Mouse (Mus musculus) adrenal gland, adult 8-10 months (tissue): ENCODE results near the gene Parp8. TPM values are rescaled to one million over a fixed set of nuclear protein-coding genes. Genes with fewer than 3 reads are reported as not detected.
"Not testable (repeated sequence)": the region's sequence is repeated elsewhere in the genome, so short reads cannot be mapped to it uniquely, and the experiment has no call there.

Experiments used
- DNase-seq: peaks from one replicate; pipeline ENCODE4 v3.0.0; 2022
- total RNA-seq, 4 experiments: library from RNA; stranded (reverse); gene quantifications; 2 replicates each; pipeline ENCODE4 v1.2.4; 2022

Gene Parp8
- total RNA-seq, 4 experiments from 2014 or later: 9.7 to 23.7 (median 16.7) TPM

GRCm38 (mm10) chr13:116962480-116963462, 62.6 kb downstream of the Parp8 start:
- no peak for DNase-seq

GRCm38 (mm10) chr13:116958776-116959589, 66.4 kb downstream of the Parp8 start:
- DNase-seq: no peak

- no peak for DNase-seq
These were observed 67.8 kb downstream of the Parp8 start for GRCm38 (mm10) chr13:116957577-116957976.

DNA sequence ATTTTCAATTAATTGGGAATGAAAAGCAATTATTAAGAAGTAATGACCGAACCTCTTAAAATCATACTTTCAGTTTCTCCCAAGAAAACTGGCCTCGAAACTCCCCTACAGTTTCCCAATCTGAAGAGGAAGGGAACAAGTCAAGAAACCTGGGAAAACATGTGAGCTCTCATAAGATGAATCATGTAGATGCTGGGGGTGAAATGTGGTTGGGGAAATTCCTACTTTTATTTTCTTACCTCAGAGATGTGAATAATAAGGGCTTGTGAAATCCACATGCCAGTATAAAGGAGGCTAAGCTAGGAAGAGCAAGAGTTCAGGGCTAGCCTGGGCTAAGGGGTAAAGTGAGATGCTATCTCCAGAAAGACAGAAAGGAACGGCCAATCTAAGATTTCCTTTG, 74.0 kb downstream of the Parp8 start:
- DNase-seq: no peak

- no peak for DNase-seq
These were observed 75.8 kb downstream of the Parp8 start for GRCm38 (mm10) chr13:116949527-116949926.

DNA sequence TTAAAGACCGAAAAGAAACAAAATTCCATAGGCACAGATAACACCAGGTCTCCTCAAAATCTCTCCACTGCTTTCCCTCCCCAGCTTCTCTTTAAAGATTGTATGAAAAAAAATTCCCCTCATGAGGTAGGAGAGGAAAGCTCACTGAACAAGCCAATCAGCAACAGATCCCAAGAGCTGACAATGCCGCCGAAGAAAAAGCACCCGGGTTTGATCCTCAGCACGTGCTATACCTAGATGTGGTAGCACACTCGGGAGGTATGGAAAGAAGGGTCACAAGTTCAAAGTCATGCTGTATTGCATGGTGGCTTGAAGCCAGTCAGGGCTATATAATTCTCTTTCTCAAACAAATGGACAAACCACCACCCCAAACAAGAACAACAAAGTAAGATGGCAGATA, 76.3 kb downstream of the Parp8 start:
- no peak for DNase-seq

DNA sequence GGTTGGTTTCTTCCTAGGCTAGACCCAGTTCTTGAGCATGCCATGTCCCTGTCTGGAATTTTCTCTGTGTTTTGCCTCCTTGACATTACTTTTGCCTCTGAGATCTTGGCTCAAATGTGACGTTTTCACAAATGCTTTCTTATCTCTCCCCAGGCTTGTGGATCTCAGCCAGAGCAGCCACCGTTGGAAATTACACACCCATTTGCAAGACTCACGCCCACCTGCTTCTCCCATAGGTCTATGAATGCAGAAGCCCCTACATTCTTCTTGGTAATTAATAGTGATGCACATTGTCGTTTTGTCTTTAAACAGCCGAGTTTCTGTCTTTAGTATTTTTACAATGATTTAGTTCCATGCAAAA, 77.1 kb downstream of the Parp8 start:
- DNase-seq: no peak

DNA sequence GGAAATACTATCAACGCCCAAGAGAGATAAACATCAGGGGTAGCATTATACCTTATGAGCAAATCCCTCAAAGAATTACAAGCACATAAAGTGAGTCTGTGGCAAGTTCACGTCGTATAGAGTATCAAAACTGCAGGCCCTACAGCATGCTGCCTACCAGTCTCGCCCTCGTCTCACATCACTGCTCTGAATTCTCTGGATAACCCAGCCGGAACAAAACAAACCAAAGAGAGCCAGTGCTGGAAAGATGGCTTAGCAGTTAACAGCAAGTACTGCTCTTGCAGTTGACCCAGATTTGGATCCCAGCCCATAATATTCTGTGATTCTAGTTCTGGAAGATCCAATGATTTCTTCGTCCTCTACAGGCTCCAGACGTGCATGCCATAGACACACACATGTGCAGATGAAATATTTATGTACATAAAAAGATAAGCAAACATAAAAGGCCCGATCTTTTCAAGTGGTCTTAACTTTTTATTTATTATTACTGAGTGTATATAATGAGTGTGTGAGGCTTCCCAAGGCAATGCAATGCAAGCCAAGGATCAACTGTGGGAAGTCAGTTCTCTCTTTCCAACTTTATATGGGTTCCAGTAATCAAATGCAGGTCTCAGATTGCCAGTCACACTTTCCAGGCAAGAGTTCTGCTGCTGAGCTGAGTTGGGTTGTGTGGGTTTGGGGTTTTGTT, 77.6 kb downstream of the Parp8 start:
- no peak for DNase-seq

DNA sequence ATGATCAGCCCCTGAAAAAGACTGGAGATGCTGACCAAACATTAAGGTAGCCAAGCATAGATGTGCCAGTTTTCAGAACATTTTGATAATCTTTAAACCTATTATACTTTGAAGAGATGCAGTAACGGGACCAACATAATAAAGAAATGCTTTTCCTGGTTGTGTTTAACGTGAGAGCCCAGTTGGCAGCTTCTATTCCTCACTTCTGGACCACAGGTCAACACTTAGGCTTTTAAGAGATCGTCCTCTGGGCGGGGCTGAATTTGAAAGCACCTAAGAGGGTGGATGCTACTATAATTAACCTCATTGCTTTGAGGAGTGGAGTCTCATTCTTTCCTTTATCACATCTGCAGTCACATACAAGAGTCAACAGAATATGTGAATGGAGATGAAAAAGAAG, 78.8 kb downstream of the Parp8 start:
- no peak for DNase-seq

GRCm38 (mm10) chr13:116941280-116942015, 83.9 kb downstream of the Parp8 start:
- DNase-seq: no peak

DNA sequence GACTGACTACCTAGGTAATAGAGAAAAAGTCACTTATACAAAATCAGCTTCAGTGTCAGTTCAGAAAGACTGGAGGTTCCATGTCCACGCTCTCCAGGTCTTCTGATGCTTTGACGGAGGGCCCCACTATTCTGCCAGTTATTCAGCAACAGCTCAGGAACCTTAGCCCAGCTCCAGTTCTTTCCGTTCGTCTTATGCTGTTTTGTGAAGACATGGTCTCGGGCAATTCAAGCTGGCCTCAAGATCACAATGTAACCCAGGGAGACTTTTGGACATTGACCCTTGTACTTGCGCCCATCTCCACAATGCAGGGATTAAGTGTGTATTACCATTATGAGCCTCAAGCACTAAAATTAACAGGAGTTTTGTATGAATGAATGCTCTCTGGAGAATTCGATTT, 84.6 kb downstream of the Parp8 start:
- no peak for DNase-seq

- not testable (repeated sequence) for DNase-seq
These were observed 88.3 kb downstream of the Parp8 start for GRCm38 (mm10) chr13:116937019-116937418.

DNA sequence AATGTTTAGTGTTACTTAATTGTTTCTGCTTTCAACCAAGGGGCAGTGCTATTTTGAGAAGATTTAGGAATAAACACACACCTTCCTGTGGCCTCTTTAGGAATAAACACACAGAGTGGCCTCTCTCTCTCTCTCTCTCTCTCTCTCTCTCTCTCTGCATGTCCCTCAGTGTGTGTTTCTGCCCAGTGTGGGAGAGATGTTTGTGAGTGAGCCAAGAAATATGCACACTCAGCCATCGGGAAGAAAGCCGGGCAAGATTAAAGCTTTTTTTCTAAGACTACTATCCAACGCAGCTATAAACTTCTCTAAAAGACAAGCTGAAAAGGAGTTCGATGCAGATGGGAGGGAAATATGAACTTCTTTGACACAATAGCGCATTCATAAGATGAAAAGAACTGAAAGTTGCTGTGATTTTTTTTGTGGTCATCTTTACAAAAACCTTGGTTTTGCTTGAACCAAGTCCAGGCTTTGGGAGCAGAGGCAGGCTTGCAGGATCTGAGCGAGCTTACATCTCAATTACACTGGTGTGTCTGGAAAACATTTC, 107.9 kb downstream of the Parp8 start:
- DNase-seq: no peak

GRCm38 (mm10) chr13:116908284-116908683, 117.1 kb downstream of the Parp8 start:
- no peak for DNase-seq

GRCm38 (mm10) chr13:116903394-116903793, 121.9 kb downstream of the Parp8 start:
- no peak for DNase-seq

DNA sequence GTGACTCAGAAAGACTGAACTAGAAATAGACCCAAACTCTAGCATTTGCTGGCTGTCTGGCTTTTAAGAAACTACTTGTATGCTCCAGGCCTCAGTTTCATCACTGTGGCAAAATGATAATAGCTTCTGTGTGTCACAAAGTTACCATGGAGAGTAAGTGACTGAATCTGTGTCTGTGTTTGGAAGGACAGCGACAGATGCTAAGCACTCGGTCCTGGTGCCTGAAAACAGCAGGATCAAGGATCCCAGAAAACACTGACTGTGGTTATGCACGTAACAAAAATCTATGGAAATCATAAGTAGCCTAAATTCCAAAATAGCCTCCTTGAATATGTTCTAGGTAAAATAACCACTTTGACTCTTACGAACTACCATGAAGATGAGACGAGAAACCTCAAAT, 126.9 kb downstream of the Parp8 start:
- DNase-seq: no peak

- DNase-seq: no peak
These were observed 127.6 kb downstream of the Parp8 start for GRCm38 (mm10) chr13:116897711-116898110.

GRCm38 (mm10) chr13:116884422-116884942, 140.9 kb downstream of the Parp8 start:
- DNase-seq: no peak

- DNase-seq: no peak
These were observed 143.1 kb downstream of the Parp8 start for GRCm38 (mm10) chr13:116882226-116882625.

- no peak for DNase-seq
These were observed 145.7 kb downstream of the Parp8 start for GRCm38 (mm10) chr13:116879580-116880192.

GRCm38 (mm10) chr13:116870221-116870620, 155.1 kb downstream of the Parp8 start:
- no peak for DNase-seq
